Mouse (Mus musculus): ENCODE results near the gene Cd47. TPM values are rescaled to one million over a fixed set of nuclear protein-coding genes. Genes with fewer than 3 reads are reported as not detected.

The Cd47 gene
- polyA plus RNA-seq, 1 experiment, result 56.8 TPM

GRCm38 (mm10) chr16:49906066-49906465 lies 105.7 kb downstream of the Cd47 start:
- peaks cover 42% of the 10 kb centered on the region for H3K36me3 ChIP-seq (ENCODE audit: control insufficient read depth, insufficient read depth, low read length)
- WGBS, result 64% methylated on average over 5 of the region's 5 CpGs
- no peak overlapping the region for H3K27ac ChIP-seq (ENCODE audit: insufficient read depth, low read length)
- DNase-seq (ENCODE audit: low read depth in 1 of 2, low spot score in 2 of 2), result no peak
- H3K4me1 ChIP-seq (ENCODE audit: control insufficient read depth, insufficient read depth, insufficient read length), result no peaks in the 10 kb centered on the region; the same call in 1 of the 2 replicates
- TF ChIP-seq POLR2A (IDR thresholded peaks at IDR 0.05; ENCODE audit: low read depth, low read length) (no peak), CTCF (IDR thresholded peaks at IDR 0.05; ENCODE audit: extremely low read depth, insufficient read depth, insufficient read length, insufficient replicate concordance) (no peak)
- no peak overlapping the region for H3K4me3 ChIP-seq (ENCODE audit: extremely low read depth, insufficient read depth, insufficient read length)
- no peaks in the 10 kb centered on the region for H3K27me3 ChIP-seq (ENCODE audit: control insufficient read depth, insufficient read depth, low read length)

GRCm38 (mm10) chr16:49906940-49907339 lies 106.6 kb downstream of the Cd47 start:
- Histone ChIP-seq H3K4me1 (ENCODE audit: control insufficient read depth, insufficient read depth, insufficient read length) (no peaks in the 10 kb centered on the region; the same call in 1 of the 2 replicates), H3K36me3 (ENCODE audit: control insufficient read depth, insufficient read depth, low read length) (peaks cover 41% of the 10 kb centered on the region), H3K27ac (ENCODE audit: insufficient read depth, low read length) (no peak overlapping the region), H3K27me3 (ENCODE audit: control insufficient read depth, insufficient read depth, low read length) (no peaks in the 10 kb centered on the region), H3K4me3 (ENCODE audit: extremely low read depth, insufficient read depth, insufficient read length) (no peak overlapping the region)
- 51% methylated on average over 2 of the region's 2 CpGs for WGBS
- DNase-seq (ENCODE audit: low read depth in 1 of 2, low spot score in 2 of 2), result no peak
- TF ChIP-seq POLR2A (IDR thresholded peaks at IDR 0.05; ENCODE audit: low read depth, low read length), result no peak
- no peak for TF ChIP-seq CTCF (IDR thresholded peaks at IDR 0.05; ENCODE audit: extremely low read depth, insufficient read depth, insufficient read length, insufficient replicate concordance)

GRCm38 (mm10) chr16:49907356-49907755 lies 107.0 kb downstream of the Cd47 start:
- WGBS, result 26% methylated on average over 4 of the region's 4 CpGs
- Histone ChIP-seq H3K36me3 (ENCODE audit: control insufficient read depth, insufficient read depth, low read length) (peaks cover 41% of the 10 kb centered on the region), H3K27me3 (ENCODE audit: control insufficient read depth, insufficient read depth, low read length) (no peaks in the 10 kb centered on the region), H3K27ac (ENCODE audit: insufficient read depth, low read length) (no peak overlapping the region), H3K4me1 (ENCODE audit: control insufficient read depth, insufficient read depth, insufficient read length) (no peaks in the 10 kb centered on the region; the same call in 1 of the 2 replicates), H3K4me3 (ENCODE audit: extremely low read depth, insufficient read depth, insufficient read length) (no peak overlapping the region)
- no peak for TF ChIP-seq POLR2A (IDR thresholded peaks at IDR 0.05; ENCODE audit: low read depth, low read length)
- TF ChIP-seq CTCF (IDR thresholded peaks at IDR 0.05; ENCODE audit: extremely low read depth, insufficient read depth, insufficient read length, insufficient replicate concordance), result no peak
- DNase-seq (ENCODE audit: low read depth in 1 of 2, low spot score in 2 of 2), result no peak

- WGBS, result 69% methylated on average over 8 of the region's 8 CpGs
- Histone ChIP-seq H3K4me1 (ENCODE audit: control insufficient read depth, insufficient read depth, insufficient read length) (no peaks in the 10 kb centered on the region; the same call in 1 of the 2 replicates), H3K27ac (ENCODE audit: insufficient read depth, low read length) (no peak overlapping the region), H3K4me3 (ENCODE audit: extremely low read depth, insufficient read depth, insufficient read length) (no peak overlapping the region), H3K36me3 (ENCODE audit: control insufficient read depth, insufficient read depth, low read length) (peaks cover 37% of the 10 kb centered on the region), H3K27me3 (ENCODE audit: control insufficient read depth, insufficient read depth, low read length) (no peaks in the 10 kb centered on the region)
- no peak for DNase-seq (ENCODE audit: low read depth in 1 of 2, low spot score in 2 of 2)
- no peak for TF ChIP-seq CTCF (IDR thresholded peaks at IDR 0.05; ENCODE audit: extremely low read depth, insufficient read depth, insufficient read length, insufficient replicate concordance)
- no peak for TF ChIP-seq POLR2A (IDR thresholded peaks at IDR 0.05; ENCODE audit: low read depth, low read length)
Measured at GRCm38 (mm10) chr16:49909536-49909935, 109.2 kb downstream of the Cd47 start.

GRCm38 (mm10) chr16:49914094-49914493 lies 113.8 kb downstream of the Cd47 start:
- Histone ChIP-seq H3K27me3 (ENCODE audit: control insufficient read depth, insufficient read depth, low read length) (no peaks in the 10 kb centered on the region), H3K27ac (ENCODE audit: insufficient read depth, low read length) (no peak overlapping the region), H3K4me1 (ENCODE audit: control insufficient read depth, insufficient read depth, insufficient read length) (no peaks in the 10 kb centered on the region), H3K4me3 (ENCODE audit: extremely low read depth, insufficient read depth, insufficient read length) (no peak overlapping the region), H3K36me3 (ENCODE audit: control insufficient read depth, insufficient read depth, low read length) (peaks cover 29% of the 10 kb centered on the region)
- no peak for DNase-seq (ENCODE audit: low read depth in 1 of 2, low spot score in 2 of 2)
- WGBS, result 90% methylated on average over 2 of the region's 2 CpGs
- TF ChIP-seq CTCF (IDR thresholded peaks at IDR 0.05; ENCODE audit: extremely low read depth, insufficient read depth, insufficient read length, insufficient replicate concordance) (no peak), POLR2A (IDR thresholded peaks at IDR 0.05; ENCODE audit: low read depth, low read length) (no peak)

- no peaks in the 10 kb centered on the region for H3K4me1 ChIP-seq (ENCODE audit: control insufficient read depth, insufficient read depth, insufficient read length)
- WGBS, result 95% methylated on average over 11 of the region's 11 CpGs
- H3K4me3 ChIP-seq (ENCODE audit: extremely low read depth, insufficient read depth, insufficient read length), result no peak overlapping the region
- no peak overlapping the region for H3K27ac ChIP-seq (ENCODE audit: insufficient read depth, low read length)
- TF ChIP-seq CTCF (IDR thresholded peaks at IDR 0.05; ENCODE audit: extremely low read depth, insufficient read depth, insufficient read length, insufficient replicate concordance), result no peak
- TF ChIP-seq POLR2A (IDR thresholded peaks at IDR 0.05; ENCODE audit: low read depth, low read length), result no peak
- H3K27me3 ChIP-seq (ENCODE audit: control insufficient read depth, insufficient read depth, low read length), result no peaks in the 10 kb centered on the region
- DNase-seq (ENCODE audit: low read depth in 1 of 2, low spot score in 2 of 2), result no peak
- H3K36me3 ChIP-seq (ENCODE audit: control insufficient read depth, insufficient read depth, low read length), result peaks cover 19% of the 10 kb centered on the region
Measured at GRCm38 (mm10) chr16:49915532-49916476, 115.5 kb downstream of the Cd47 start.

GRCm38 (mm10) chr16:49920191-49920590 lies 119.9 kb downstream of the Cd47 start:
- Histone ChIP-seq H3K27ac (ENCODE audit: insufficient read depth, low read length) (no peak overlapping the region), H3K4me3 (ENCODE audit: extremely low read depth, insufficient read depth, insufficient read length) (no peak overlapping the region), H3K4me1 (ENCODE audit: control insufficient read depth, insufficient read depth, insufficient read length) (no peaks in the 10 kb centered on the region), H3K36me3 (ENCODE audit: control insufficient read depth, insufficient read depth, low read length) (peaks cover 5% of the 10 kb centered on the region), H3K27me3 (ENCODE audit: control insufficient read depth, insufficient read depth, low read length) (no peaks in the 10 kb centered on the region)
- no peak for DNase-seq (ENCODE audit: low read depth in 1 of 2, low spot score in 2 of 2)
- WGBS, result 95% methylated on average over 10 of the region's 10 CpGs
- no peak for TF ChIP-seq CTCF (IDR thresholded peaks at IDR 0.05; ENCODE audit: extremely low read depth, insufficient read depth, insufficient read length, insufficient replicate concordance)
- no peak for TF ChIP-seq POLR2A (IDR thresholded peaks at IDR 0.05; ENCODE audit: low read depth, low read length)
